Mouse (Mus musculus) CD4-positive, CD25-positive, alpha-beta regulatory T cell, adult 2 months (primary cell): ENCODE results near the gene Gpbp1.

Experiments used
- DNase-seq: peaks from one replicate; pipeline ENCODE4 v3.0.0-alpha.2; 2012; ENCODE audit warnings: low read depth, low spot score

The Gpbp1 gene

GRCm38 (mm10) chr13:111467350-111467749, 22.6 kb downstream of the Gpbp1 start:
- DNase-seq, result no peak

DNA sequence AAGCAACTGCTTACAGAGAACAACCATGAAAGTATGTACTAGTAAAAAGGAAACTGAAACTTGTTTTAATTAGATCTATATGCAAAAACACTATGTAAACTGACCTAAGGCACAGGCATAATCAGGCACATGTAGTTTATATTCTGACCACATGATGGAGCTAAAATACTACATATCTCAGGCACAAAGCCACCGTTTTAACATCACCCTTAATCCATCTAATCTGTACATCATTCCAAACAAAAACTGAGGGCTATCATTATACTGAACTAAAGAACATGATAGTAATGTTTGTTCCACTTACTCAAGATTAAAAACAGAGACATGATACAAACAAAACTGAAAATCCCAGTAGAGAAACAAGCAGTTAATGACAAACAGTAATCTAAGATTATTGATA, 28.5 kb downstream of the Gpbp1 start:
- DNase-seq, result peak; percentile 82

DNA sequence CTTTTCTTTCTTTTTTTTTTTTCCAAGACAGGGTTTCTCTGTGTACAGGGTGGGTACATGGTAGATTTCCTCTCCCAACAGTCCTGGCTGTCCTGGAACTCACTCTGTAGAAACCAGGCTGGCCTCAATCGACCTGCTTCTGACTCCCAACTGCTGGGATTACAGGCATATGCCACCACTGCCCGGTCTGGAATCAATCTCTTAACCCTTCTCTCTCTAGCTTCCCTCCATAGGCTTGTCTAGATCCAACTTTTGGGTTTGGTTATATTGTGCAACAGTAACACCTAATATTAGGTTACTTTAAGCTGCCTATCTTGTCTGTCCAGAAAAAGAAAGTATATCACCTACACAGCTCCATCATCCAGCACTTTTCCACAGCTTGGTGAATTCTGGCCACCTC, 33.1 kb downstream of the Gpbp1 start:
- no peak for DNase-seq

- DNase-seq, result no peak
Measured at GRCm38 (mm10) chr13:111444325-111444724, 45.6 kb downstream of the Gpbp1 start.

- no peak for DNase-seq
Measured at GRCm38 (mm10) chr13:111431174-111431573, 58.7 kb downstream of the Gpbp1 start.

GRCm38 (mm10) chr13:111421330-111421729, 68.6 kb downstream of the Gpbp1 start:
- DNase-seq, result no peak

GRCm38 (mm10) chr13:111418087-111418486, 71.8 kb downstream of the Gpbp1 start:
- DNase-seq, result no peak

DNA sequence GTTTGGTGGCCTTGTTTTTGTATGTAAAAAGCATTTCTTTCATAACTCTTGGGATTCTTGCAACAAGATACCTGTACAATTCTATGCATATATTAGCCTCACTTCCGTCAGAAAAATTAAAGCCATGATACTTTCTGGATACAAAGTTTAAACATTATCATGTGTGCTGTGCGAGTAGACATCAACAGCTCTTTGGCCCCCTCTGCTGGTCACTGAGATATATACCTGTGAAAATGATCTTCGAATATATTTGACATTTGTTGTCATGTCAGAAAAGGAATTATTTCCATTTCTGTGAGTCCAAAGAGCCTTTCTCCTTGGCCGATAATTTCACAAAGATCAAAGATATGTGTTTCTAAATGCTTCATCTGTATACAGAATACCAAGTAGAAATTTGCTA, 76.8 kb downstream of the Gpbp1 start:
- DNase-seq, result peak; percentile 82

DNA sequence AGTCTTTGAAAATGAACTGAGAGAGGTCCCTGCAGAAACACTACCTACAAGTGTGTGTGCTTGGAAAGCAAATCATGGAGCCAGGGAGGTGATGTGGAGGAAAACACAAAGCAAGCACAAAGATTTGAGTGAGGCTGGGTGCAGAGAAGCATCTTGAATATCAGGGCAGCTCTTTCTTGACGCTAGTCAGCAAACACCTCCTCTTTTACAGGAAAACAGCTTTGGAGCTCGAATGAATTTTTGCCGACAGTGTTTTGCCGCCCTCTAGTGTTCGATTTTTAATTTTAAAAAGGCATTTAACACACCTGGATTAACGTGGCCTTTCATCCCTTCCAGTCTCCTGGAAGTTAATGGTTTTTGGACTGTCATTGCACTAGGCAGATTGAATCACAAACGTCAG, 79.1 kb downstream of the Gpbp1 start:
- peak; percentile 62 for DNase-seq

- no peak for DNase-seq
Measured at GRCm38 (mm10) chr13:111406859-111407389, 83.0 kb downstream of the Gpbp1 start.

- DNase-seq, result no peak
Measured at GRCm38 (mm10) chr13:111405956-111406355, 84.0 kb downstream of the Gpbp1 start.

DNA sequence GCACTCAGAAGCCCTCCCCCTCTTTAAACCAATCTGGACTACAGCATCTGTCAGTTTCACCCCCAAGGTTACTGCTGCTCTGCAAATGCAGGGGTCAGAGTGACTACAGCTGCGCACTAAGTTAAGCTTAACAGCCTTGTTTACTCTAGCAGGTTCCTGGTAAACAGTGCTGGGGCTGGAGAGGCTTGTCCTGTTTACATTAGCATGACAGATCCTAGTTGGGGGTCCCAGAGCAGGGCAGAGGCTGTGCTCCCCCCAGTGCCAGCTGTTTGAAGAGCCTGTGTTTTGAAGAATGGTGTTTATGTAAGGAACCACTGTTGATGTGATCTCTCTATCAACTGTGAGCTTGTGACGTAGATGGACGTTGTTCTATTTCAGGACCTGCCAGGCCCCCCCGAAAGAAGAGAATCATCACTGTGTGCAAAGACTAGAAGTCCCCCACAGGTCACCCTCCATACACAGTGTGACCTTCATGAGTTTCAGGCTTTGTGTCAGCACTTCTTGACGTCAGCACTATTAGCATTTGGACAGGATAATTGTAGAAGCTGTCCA, 92.2 kb downstream of the Gpbp1 start:
- DNase-seq, result no peak

- DNase-seq, result peak; percentile 19
Measured at GRCm38 (mm10) chr13:111397061-111397460, 92.8 kb downstream of the Gpbp1 start.

DNA sequence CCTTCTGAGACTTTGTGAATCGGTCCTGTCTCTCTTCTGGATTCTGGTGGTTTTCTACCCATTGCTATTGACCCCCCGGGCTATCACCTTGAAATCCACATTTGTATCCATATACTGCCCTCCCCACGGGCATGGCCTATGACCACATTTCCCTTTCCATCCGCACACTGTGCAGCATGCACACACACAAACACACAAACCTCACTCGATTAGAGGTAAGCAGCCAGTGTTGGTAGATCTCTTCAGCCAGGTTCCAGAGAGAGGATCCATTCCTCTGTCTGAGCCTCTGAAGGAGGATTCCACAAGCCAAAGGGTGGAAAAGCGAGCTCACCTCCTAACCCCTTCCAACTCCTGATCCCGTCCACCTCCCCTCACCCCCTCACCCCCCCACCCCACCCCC, 94.4 kb downstream of the Gpbp1 start:
- no peak for DNase-seq

DNA sequence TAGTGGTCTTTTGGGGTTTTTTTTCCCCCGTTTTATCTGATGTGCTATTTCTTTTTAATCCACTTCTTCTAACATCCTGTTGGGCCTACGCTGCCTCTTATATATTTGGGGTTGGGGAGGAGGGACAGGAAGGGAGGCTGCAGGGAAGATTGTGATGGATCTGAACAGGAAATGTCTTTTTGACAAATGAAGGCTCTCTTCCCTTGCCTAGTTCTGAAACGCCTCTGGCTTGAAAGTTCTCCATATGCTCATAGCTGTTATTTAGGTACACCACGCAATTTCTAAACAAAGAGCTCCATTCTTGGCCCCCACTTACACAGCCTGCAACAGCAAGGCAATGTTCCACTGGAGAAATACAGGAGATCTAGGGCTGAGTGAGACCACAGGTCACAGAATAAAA, 95.0 kb downstream of the Gpbp1 start:
- no peak for DNase-seq

DNA sequence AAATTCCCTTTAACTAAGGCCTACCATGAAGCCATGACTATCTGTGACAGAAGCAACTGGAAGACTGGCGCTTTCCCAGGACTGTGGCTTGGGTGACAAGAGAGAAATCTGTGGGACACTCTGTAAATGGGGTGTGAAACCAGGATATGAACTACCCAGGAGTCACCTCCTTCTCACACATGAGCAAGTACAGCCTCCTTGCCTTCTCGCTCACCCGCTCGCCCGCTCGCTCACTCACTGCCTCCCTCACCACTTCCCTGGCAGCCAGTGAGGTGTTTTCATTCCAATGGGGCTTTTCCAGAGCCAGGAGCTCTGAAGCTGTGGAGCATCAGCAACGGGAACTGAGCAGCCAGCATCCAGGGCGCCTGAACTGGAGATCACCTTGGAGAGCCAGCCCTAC, 95.6 kb downstream of the Gpbp1 start:
- DNase-seq, result no peak

GRCm38 (mm10) chr13:111393426-111393825, 96.5 kb downstream of the Gpbp1 start:
- no peak for DNase-seq

DNA sequence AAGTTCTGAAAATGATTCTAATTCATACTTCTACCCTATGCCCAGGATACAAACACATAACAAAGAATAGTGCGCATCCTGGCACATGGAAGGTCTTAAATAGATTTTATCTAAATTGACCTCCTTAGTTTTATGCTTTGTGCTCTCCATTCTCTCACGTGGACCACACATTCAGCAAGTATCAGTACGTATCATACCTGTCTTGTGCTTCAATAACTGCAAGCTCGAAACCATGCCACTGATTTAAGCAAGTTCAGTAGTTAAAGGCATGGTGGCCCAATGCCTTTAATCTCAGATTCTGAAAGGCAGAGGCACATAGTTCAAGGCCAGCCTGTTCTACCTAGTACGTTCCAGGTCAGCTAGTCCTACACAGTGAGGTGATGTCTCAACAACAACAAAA, 98.5 kb downstream of the Gpbp1 start:
- DNase-seq, result no peak

- no peak for DNase-seq
Measured at GRCm38 (mm10) chr13:111391011-111391410, 98.9 kb downstream of the Gpbp1 start.

- DNase-seq, result no peak
Measured at GRCm38 (mm10) chr13:111384011-111384985, 105.6 kb downstream of the Gpbp1 start.
